Mouse (Mus musculus) R1 (cell line): Measurements from ENCODE around the gene Klhl41.
"Not testable (repeated sequence)": the region's sequence is repeated elsewhere in the genome, so short reads cannot be mapped to it uniquely, and the experiment has no call there.

Experiments
- DNase-seq: peaks from one replicate; pipeline ENCODE4 v3.0.0-alpha.2; 2018; ENCODE audit warnings: low read depth, low spot score

The Klhl41 gene

GRCm38 (mm10) chr2:69669853-69670252 lies at the start of gene Klhl41:
TSS of gene Klhl41 (plus strand) at chr2:69670120.
- no peak for DNase-seq

GRCm38 (mm10) chr2:69629215-69629614 lies 40.7 kb upstream of the Klhl41 start:
- no peak for DNase-seq

GRCm38 (mm10) chr2:69629914-69630313 lies 40.0 kb upstream of the Klhl41 start:
- no peak for DNase-seq

- DNase-seq: no peak
Observed at GRCm38 (mm10) chr2:69630792-69631191, 39.1 kb upstream of the Klhl41 start.

DNA sequence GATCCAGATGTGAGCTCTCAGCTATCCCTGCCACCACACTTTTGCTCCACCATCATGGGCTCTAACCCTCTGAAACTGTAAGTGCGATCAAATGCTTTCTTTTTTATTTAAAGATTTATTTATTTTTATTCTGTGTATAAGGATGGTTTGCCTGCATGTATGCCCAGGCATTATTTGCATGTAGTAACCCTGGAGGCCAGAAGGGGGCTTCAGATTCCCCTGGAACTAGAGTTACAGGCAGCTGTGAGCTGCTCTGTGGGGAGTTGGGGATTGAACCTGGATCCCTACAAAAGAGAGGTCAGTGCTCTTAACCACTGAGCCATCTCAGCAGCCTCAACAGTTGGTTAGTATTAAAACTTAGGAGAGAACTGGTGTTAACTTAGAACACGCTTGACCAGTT lies 38.5 kb upstream of the Klhl41 start:
- peak; percentile 63 for DNase-seq

DNA sequence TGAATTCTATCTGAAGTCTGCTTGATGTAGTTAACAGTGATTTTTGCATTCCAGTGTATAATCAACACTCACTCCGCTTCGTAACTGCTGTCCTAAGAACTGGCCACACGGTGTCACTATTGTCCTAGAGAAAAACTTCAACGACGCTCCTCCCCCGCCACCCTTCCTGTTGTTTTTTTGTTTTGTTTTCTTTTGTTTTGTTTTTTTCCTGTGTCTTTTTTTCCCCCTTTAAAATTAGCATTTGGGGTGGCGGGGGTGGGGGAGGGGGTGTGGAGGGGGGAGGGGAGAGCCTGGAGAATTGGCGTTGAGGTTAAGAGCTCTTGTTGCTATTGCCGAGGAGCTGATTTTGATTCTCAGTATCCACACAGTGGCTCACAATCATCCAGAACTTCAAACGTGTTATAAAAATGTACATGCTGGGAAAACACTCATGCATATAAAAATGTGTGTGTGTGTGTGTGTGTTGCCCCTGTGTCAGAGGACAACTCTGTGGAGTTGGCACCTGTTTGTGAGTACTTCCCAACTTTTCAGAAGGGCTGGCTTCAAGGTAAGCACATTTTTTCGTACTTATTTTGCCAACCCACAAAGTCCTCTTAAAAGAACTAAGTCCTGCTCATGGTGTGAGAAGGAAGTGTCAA lies 34.7 kb upstream of the Klhl41 start:
- DNase-seq: peak; percentile 80

- peak; percentile 83 for DNase-seq
Observed at GRCm38 (mm10) chr2:69635807-69636206, 34.1 kb upstream of the Klhl41 start.

DNA sequence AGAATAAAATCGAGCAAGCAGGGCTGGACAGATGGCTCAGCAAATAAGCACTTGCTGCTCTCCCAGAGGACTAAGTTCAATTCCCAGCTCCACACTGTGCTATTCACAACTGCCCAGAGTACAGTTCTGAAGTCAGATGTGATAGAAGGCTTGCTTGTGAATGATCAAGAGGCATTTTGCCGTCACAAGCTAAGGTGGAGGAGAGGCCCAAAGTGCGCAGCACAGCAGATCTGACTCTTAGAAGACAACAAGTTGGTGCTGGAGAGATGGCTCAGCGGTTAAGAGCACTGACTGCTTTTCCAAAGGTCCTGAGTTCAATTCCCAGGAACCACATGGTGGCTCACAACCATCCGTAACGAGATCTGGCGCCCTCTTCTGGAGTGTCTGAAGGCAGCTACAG lies 31.9 kb upstream of the Klhl41 start:
- DNase-seq: not testable (repeated sequence)

DNA sequence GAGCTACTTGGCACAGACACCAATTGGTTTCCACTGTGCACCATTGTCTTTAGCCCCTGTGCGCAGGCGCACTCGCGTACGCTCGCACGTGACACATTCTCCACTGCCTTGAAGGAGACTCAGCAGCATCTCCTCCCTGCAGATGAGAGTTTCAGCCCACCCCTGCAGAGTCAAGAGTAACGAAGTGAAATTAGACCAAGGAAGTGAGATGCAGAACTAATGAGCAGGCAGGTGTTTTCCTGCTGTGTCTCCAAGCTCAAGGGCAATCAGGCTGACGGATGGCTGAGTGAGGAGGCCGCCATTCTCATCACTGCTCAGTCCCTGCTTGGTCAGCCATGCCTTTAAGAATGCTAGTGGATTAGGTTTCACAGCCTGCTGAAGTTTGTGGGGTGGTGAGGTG lies 29.8 kb upstream of the Klhl41 start:
- DNase-seq: peak; percentile 80

DNA sequence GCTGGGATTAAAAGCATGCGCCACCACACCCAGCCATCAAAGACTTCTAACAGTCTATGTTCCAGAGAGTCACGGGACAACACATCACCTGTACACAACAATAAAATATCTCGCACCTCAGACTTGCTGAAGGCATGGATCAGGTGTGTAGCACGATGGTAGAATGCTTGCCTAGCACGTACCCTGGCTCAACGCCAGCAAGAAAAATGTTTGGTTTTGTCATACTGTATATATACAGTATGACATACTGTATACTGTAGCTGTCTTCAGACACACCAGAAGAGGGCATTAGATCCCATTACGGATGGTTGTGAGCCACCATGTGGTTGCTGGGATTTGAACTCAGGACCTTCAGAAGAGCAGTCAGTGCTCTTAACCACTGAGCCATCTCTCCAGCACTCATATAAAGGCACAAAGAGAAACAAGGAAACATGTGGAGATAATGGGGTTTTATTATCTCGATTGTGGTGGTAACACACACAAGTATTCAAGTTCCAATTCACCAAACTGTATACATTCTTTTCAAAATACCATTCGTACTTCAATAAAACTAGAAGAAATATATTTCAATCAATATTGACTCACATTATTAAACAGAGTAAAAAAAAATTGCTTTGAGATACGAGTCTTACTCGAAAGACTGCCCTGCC lies 24.8 kb upstream of the Klhl41 start:
- no peak for DNase-seq

- peak; percentile 89 for DNase-seq
Observed at GRCm38 (mm10) chr2:69646726-69647490, 23.0 kb upstream of the Klhl41 start, which contains the start of gene Bbs5. TSS of gene Bbs5 (plus strand) at chr2:69647171.

GRCm38 (mm10) chr2:69649716-69650115 lies 20.2 kb upstream of the Klhl41 start:
- no peak for DNase-seq

- DNase-seq: no peak
Observed at GRCm38 (mm10) chr2:69659326-69659725, 10.6 kb upstream of the Klhl41 start.

DNA sequence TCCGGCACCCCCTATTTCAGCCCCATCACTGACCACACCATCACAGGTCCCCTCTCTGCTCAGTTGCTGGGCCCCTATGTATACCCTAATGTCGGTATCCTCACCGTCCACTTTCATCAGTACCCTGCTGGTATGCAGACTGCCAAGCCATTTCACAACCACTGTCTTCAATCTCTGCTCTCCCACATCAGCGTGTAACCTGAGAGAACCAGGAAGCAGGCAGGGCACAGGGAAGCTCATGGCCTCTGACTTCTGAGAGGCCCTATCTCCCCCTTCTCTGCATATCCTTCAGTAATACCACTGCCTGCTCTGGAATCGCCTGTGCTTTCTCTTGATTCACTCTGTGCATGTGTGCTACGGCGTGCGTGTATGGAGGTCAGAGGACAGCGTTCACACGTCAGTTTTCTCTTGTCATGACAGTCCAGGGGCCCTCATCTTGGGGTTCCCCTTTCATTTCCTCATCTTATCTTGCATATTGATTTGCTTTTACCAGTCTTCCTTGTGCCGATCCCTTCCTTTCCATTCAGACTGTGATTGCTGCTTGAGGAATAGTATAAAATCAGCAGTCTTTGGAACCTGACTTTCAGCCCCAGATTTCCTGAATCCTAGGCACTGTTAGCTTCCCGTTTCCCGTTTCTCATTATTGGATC lies 6.0 kb upstream of the Klhl41 start:
- no peak for DNase-seq

DNA sequence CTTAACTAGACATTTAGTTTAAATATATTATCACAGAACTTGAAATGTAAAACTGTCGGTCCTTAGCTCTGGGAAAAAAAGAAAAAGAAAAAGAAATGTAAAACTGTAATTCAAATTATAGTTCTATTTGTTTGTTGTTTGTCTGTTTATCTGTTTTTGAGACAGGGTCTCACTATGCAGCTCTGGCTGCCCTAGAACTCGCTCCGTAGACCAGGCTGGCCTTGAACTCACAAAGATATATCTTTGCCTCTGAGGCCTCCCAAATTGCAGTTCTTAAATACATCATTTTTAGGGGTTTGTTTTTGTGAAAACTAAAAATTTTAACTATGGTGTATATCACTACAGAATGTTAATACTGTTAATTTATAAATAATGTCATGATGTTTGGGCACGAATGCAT lies 2.3 kb upstream of the Klhl41 start:
- no peak for DNase-seq

GRCm38 (mm10) chr2:69668414-69668813 lies 1.5 kb upstream of the Klhl41 start:
- no peak for DNase-seq

GRCm38 (mm10) chr2:69673723-69674122 lies 3.8 kb downstream of the Klhl41 start:
- DNase-seq: no peak

DNA sequence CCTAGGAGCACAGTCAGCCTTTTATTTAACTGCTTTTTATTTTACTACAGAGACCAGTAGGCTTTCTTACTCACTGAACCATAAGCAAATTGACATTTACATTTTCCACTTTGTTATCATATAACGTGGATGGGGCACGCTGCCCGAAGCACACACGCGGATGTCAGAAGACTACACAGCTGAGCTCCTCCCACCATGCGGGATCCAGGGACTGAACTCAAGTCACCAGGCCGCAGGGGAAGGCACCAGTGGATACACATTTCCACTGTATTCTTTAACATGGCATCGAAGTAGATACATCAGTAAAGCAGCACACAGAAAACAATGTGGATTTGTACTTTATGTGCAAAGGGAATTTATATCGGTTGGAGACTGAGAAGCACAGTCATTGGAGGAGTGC lies 5.3 kb downstream of the Klhl41 start:
- no peak for DNase-seq

DNA sequence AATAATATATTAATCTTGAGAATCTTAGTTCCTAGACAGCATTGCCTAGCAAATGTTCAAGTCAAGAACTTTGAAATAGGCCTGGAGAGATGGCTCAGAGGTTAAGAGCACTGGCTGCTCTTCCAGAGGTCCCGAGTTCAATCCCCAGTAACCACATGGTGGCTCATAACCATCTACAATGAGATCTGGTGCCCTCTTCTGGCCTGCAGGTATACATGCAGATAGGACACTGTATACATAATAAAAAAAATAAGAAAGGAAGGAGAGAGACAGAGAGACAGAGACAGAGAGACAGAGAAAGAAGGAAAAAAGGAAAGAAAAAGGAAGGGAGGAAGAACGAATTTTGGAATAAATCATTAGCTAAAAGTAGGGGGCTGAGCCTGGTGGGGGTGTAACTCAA lies 6.8 kb downstream of the Klhl41 start:
- peak; percentile 59 for DNase-seq

DNA sequence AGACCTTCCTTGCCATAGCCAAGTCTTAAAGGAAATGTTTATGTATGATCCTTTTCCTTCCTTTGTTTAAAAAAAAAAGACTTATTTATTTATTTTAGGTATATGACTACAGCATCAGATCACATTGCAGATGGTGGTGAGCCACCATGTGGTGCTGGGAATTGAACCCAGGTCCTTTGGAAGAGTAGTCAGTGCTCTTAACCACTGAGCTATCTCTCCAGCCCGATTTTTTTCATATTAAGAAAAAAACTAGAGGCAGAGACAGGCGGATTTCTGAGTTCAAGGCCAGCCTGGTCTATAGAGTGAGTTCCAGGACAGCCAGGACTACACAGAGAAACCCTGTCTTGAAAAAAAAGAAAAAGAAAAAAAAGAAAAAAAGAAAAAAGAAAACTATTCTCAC lies 7.3 kb downstream of the Klhl41 start:
- not testable (repeated sequence) for DNase-seq

GRCm38 (mm10) chr2:69679990-69680389 lies 10.1 kb downstream of the Klhl41 start:
- peak; percentile 86 for DNase-seq

DNA sequence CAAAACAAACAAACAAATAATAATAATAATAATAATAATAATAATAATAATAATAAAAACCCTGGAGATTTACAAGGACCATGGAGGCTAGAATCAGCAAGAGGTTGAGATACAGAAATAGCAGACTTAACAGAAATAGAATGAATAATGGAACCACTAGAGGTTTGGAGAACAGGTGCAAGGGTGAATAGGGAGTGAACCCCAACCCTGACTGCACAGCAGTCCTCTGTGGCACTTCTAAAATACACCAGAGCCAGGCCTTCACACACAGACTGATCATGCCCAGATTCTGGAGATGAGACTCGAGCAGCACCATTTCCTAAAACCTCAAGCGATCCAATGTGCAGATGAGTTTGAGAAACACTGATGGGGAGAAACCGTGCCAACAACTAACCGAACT lies 12.0 kb downstream of the Klhl41 start:
- DNase-seq: no peak
